Mouse (Mus musculus) megakaryocyte-erythroid progenitor cell, adult 5-6 weeks (primary cell): Measurements from ENCODE around the gene Tgif1. TPM values are rescaled to one million over a fixed set of nuclear protein-coding genes. Genes with fewer than 3 reads are reported as not detected.

Source experiments
- ATAC-seq: replicated peaks from 2 replicates; pipeline ENCODE4 v1.8.0; 2016; ENCODE audit warnings: mild to moderate bottlenecking, inconsistent platforms; ENCODE audit not compliant: severe bottlenecking, poor library complexity, low FRiP score, low TSS enrichment
- total RNA-seq, 2 experiments: library from RNA; stranded (forward) in 1 of 2; stranded (reverse) in 1 of 2; fragments of 200-1000, 215-1000 nt in 1 of 2; fragments of >200 nt in 1 of 2; fragmentation: Nextera tagmentation in 1 of 2; gene quantifications; 2 replicates each; pipeline ENCODE4 v1.2.3; 2014 to 2017

Tgif1 gene
- total RNA-seq (2014; fragmentation: Nextera tagmentation) (43.6 and 50.7 TPM in 2 replicates), total RNA-seq (2017) (25.0 and 30.1 TPM in 2 replicates)

DNA sequence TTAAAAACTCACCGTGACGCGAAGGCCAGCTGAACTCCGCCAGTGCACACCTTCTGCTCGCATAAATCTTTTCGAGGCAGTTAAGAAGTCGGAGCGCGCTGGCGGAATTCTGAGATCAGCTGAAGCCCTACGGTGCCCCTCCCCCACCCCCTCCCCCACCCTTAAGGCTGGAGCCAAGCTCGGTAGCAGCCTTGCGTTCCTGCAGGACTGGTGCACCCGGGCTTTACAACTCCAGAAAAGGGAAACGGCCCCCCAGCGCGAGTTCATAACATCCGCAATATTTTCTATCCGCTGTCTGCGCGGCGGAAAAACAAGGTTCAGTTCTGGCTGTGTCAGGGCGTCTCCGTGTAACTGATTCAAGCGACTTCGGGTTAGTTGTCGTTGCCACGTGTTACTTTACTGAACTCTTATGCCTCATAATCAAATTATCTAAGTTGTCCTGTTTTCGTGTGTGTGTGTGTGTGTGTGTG lies at the start of gene Tgif1:
Tgif1 (minus strand) TSS at position 111 of the 470 bp plus-strand sequence.
- ATAC-seq: no peak

DNA sequence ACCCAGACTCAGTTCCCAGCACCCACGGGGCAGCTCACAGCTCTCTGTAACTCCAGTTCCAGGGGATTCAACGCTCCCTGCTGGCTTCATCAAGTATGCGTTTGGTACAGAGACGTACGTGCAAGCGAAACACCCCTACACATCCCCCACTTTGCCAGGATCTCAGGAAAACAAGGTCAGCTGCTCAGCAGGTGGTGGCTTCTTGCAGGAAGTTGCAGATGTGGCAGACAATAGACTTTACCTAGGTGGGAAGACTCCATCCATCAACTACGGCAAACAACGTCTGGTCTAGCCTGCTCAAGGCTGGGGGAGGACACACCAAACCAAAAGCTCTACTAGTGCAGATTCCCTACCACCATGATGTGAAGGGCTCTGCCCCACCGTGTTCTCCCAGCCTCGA lies 47.3 kb upstream of the Tgif1 start:
- no peak for ATAC-seq

DNA sequence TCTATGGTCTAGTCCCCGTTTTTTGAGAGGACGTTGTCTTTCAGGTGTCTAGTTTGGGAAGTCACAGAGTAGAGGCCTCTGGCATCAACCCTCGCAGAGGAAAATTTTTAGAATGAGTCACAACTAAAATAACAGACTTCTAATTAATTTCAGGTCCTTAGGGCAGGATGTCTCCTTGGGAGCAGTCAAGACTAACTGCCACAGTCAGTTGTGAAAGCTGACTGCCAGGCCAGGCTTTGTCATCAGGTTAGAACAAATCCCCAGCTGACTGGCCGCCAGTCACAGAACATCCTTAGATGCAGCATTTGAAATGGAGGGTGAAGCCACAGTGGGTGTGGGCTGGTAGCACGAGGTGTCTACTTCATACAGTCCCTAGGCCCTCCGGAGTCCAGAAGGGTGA lies 46.3 kb upstream of the Tgif1 start:
- no peak for ATAC-seq

DNA sequence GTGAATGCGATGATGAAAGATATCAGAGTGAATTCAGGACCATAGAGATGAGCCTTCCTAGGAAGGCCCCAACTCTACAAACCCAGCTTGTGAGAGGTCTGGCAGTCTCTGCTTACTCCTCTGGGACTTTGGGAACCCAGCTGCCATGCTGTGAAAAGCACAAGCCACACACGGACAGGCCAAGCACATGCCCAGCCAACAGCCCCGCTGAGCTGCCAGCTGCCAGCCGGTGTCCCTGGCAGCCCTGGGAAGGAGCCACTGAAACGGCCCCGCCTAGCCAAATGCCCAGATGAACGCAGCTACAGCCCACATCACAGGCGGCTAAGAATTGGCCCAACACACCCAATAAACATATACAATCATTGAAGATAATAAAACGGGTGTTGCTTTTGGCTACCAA lies 41.5 kb upstream of the Tgif1 start:
- no peak for ATAC-seq

DNA sequence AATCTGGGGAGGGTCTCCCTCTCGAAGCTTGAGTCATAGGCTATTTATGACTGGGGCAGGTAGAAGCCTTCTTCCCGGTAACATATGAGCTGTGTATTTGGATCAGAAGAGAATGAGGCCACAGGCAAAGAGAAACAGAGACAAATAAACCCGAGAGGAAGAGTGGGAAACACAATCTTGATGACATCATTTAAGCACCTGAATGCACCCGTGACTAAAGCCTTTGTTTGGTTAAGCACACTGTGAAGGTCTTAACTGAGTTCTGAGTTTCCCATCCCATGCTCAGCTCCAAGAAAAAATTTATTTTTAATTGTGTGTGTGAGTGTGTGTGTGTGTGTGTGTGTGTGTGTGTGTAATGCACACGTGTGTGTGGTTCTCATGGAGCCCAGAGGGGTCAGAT lies 39.8 kb upstream of the Tgif1 start:
- no peak for ATAC-seq

DNA sequence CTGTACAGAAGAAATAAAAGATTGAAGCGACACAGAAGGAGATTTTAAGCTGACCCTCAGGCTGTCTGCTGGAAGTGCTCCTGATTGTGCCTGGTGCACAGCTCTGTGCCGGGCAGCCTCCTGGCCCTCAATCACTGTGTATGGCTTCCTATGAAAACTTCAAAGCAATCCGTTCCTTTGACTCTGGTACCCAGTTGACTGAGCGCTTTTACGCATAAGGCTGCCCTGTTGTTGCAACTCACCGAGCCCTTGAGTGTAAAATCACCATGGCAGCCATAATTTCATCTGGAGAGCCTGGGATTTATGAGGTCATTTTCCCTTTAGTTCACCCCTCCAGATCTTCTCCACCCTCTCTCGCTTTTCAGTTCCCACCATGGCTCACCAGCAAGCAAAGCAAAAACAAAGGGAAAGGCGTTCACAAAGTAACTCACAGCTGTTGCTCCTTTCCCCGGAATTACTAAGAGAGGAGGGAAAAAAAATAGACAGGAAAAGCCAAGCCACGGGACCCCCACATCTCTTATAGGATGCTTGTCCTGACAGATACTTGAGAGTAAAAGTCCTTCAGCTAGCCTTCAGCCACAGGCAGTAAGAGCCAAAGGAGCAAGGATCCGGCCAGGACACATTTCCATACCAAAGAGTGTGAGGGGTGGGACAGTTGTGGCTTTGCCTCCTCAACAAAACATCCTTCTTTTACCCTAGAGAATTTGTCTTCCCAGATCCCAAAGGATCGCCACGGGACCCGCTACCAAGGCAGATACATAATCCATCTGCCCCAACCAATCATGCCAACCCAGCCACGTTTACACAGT lies 39.1 kb upstream of the Tgif1 start:
- ATAC-seq: no peak

DNA sequence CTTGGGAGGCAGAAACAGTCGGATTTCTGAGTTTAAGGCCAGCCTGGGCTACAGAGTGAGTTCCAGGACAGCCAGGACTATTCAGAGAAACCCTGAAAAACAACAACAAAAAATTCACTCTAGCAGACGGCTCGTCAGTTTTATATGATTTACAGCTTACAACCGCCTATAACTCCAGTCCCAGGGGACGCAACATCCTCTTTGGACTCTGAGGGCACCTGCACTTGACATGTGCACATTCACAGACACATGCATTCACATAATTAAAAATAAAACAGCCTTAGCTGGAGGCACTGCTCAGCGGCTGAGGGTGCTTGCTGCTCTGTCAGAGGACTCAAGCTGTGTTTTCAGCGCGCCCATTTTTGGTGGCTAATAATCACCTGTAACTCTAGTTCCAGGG lies 37.2 kb upstream of the Tgif1 start:
- ATAC-seq: no peak

DNA sequence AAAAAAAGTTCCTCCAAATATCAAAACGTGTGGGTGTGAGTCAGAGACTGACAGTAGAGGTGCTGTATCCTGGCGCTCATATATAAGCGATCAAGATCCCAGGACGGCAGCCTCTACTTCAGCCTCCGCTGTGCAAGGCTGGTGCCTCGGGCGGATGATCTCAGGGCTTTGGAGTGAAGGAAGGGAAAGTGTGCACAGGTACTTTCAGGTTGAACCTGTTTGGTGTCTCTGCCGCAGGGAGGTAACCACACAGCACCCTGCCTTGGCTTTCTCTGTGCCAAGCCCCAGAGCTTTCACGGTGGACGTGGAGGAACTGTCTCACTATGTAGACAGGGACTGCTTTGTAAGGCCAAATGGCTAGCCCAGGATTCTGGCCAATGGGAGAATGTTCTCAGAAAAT lies 35.3 kb upstream of the Tgif1 start:
- no peak for ATAC-seq

DNA sequence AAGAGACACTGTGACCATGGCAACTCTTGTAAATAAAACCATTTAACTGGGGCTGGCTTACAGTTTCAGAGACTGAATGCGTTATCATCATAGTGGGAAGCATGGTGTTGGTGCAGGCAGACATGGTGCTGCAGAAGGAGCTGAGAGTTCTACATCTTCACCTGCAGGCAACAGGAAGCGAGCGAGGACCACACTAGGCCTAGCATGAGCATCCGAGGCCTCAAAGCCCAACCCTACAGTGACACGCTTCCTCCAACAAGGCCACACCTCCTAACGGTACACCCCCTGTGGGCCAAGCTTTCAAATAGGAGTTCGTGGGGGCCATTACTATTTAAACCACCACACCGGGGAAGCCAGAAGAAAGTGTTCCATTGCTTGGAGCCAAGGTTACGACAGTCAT lies 34.5 kb upstream of the Tgif1 start:
- ATAC-seq: no peak

DNA sequence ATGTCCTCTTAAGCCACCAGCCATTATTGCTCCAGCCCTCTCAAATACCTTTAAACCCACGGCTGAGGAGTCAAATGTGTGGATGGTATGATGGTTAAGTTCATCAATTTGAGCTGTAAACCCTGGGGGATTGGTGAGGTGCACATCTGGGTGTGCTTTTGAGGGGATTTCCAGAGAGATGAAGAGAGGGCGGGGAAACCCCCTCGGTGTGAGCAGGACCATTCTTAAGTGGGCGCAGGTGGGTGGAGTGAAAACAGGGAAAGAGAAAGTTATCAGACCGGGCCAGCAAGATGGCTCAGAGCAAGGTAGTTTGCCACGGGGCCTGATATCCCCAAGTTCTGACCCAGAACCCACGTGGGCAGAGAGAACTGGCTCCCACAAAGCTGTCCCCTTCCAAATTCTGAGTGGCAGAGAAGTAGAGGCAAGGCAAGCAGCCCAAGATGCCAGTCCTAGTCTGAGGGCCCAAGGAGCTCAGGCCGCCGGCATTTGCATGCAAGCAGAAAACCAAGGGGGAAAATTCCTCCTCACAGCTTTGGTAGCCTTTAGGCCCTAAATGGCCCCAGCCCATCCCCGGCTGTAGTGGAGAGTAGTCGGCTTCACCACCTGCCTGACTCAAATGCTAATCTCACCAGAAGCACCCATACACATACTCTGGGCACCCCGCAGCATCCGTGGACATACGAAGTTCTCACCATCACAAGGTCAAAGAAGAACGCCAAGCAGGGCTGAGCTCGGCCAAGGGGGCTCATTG lies 33.5 kb upstream of the Tgif1 start:
- no peak for ATAC-seq

DNA sequence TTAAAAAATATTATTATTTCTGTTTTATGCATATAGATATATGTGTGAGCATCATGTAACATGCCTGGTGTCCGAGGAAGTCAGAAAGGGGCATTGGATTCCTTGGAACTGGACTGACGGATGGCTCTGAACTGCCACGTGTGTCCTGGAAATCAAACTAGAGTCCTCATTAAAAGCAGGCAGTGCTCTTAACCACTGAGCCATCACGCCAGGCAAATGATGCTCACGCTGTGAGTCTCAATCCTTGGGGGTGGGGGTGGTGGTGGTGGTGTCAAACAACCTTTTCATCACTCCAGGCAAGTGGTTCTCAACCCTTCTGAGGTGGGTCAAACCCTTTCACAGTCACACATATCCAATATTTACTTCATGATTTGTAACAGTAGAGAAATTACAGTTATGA lies 32.5 kb upstream of the Tgif1 start:
- ATAC-seq: no peak

DNA sequence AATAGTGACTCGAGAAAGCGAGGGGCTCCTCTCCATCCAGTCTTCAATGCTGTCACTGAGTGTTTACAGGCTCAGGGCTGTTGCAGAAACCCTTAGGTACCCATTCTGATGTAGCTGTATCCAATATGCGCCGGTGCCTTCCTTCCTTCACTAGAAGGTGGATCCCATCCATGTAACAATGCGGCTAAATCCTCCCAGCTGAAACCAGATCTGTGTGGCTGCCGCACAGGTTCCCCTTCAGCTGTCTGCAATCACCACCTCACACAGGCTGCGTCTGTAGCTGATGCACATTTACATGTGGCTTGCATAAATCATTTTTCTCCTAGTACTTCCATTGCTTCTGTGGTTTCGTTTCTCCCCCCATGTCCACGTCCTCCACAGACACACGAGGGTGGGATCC lies 28.6 kb upstream of the Tgif1 start:
- ATAC-seq: no peak

DNA sequence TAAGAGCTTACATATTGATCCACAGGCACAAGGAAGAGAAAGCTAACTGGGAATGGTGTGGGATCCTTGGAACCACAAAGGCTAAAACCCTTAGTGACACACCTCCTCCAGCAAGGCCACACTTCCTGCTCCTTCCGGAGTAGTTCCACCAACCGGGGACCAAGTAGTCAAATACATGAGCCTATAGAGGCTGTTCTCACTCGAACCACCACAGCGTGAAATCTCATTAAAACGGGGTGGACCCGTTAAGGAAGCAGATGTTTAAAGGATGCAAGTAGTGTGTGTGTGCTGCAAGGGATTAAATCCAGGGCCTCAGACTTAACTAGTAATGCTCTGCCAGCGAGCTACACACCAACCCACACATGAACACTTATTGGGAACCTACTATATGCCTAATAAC lies 27.8 kb upstream of the Tgif1 start:
- ATAC-seq: no peak

DNA sequence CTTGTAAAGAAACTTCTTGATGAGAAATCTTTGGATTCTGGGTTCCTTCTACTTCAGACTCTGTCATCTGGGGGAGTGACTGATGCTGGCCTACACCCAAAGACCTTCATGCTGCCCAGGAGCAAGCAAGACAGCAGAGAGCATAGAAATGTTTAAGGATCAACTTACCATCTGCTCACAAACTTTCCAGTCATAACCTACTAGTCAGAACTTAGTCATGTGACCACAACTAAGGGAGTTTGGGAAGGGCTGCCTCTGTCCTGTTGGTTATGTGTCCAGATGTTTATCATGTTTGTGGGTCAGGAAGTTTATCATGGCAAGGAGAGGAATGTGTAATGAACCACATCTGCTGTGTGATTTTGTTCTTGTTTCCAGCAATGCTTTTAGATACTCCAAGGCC lies 24.9 kb upstream of the Tgif1 start:
- ATAC-seq: no peak

DNA sequence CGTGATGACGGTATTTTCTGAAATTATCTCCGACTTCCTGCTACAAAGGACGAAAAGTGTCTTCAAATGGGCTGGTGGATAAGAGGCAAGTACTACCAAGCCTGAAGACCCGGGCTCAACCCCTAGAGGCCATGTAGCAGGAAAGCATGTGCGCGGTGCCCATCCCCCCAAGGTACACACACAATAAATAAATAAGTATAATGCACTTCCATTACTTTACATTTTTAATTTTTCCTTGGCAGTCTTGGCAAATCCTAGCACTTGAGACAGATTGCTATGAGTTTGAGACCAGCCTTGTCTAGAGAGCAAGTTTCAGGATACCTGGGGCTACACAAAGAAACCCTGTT lies 20.4 kb upstream of the Tgif1 start:
- ATAC-seq: no peak

DNA sequence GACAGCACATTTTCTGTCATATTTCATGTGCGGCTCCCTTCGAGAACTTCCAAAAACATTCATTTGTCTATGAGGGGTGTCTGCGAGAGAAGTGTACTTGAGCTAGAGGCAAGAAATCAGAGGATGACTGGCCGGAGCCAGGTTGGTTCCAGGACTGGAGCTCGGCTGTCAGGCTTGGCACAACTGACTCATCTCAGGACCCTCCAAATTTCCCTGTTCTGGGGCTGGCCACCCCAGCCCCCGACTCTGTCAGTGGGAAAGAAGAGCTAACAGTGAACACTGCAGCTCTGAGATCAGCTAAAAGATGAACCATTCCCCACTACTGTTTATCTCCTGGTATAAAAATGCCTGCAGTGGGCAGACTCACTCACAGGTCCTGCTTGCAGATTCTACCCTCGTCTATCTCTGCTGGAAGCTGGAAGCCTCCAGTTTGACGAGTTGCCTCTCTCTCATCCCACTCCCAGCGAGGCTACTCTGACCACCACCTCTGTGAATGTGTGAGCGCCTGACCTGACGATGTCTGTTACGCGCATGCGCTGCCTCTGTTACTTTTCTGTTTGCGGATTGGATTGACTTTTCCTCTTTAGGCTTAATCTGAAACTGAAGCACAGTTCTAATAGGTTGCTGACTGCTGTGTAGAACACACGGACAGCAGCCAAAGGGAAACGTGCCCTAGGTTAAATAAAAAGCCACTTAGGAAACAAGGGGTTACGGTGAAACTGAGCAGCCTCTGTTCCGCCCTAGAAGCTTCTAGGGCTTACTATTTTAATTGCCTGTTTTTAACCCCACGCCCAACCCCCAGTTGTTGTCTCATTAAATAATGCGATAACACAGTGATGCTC lies 19.8 kb upstream of the Tgif1 start:
- ATAC-seq: peak; percentile 75

DNA sequence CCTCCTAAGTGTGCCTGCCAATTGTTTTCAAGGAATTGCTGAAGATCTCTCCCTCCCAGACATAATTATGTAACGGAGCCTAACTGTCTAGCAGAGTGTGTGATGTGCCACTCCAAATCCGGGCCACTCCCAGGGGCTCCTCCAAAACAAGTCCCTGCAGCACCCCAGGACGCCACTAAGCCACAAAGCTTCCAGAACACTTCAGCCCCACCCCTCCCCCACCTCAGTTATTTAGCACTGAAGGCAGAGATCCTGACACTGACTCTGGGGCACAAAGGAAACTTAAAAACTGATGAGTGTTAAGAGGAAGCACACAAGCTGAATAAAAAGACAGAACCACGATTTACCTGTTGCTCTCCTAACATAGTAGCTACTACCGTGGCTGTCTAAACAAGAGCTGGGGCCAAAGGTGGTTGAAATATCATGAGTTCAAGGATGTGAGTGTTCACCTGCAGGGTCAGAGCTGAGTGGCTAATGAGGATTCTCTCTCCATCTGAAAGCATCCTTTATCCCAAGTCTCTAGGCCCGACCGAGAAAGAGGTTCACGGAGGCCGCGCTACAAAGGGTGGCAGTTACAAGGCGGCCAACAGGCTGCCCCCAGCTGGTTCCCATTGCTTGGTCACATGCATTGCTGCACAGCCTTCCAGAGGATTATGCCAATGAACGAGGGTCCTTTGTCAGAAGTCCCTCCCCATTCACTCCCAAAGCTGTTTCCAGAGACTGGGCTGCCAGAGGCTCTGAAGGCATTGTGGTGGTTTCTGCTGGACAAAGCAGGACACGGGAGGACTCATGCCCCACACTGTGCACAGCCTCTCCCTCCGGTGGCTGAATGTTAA lies 19.0 kb upstream of the Tgif1 start:
- no peak for ATAC-seq

DNA sequence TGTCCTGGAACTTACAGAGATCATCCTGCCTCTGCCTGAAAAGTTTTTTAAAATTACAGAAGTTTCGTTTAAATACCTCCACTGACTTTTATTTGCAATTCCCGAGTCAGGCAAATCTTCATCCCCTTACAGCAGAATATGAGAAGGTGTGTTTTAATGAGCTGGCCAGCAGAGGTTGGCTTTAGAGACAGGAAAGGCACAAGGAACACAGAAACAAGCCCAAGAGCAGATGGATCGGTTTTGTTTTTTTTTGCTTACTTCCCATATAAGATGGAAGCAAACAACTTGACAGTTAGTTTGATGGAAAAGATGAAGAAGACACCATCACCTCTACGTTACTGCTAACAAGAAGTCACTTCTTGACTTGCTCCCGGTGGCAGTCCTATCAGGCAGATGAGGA lies 18.3 kb upstream of the Tgif1 start:
- ATAC-seq: no peak

DNA sequence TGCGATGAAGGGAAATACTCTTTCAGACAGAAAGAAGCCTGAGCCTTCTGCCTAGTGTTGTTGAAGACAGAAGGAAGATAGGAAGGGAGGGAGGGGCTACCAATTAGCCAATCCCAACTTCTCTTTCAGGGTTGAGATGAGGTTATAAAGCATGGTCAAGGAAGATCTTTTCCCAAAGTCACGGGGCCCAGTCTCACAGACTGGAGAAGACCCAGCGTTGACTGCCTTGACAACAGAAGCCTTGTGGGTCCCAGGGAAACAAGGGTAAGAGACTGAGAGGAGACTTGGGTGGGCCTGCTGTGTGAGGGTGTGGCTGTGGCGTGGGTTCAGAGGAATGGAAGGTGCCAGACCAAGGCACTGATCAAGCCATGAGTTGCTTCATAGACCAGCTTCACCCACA lies 17.2 kb upstream of the Tgif1 start:
- no peak for ATAC-seq
